Mouse (Mus musculus) heart, adult 2 months (tissue): ENCODE results near the gene Rho. TPM values are rescaled to one million over a fixed set of nuclear protein-coding genes. Genes with fewer than 3 reads are reported as not detected.

ENCODE experiments used
- DNase-seq, 2 experiments: peaks; one replicate each; pipeline ENCODE4 v3.0.0; 2021
- H3K27ac ChIP-seq: fragments of 200-600 bp; 2 replicates; pipeline ENCODE4 v1.8.1; 2022
- H3K27me3 ChIP-seq: fragments of 200-500 bp; 2 replicates; pipeline ENCODE4 v1.6.1; 2012; ENCODE audit warnings: mild to moderate bottlenecking, low read length, inconsistent platforms, mixed read lengths; ENCODE audit not compliant: control insufficient read depth, insufficient read depth
- H3K36me3 ChIP-seq: fragments of 200-500 bp; 2 replicates; pipeline ENCODE4 v1.6.1; 2012; ENCODE audit warnings: low read length, inconsistent platforms; ENCODE audit not compliant: control insufficient read depth, insufficient read depth
- H3K4me1 ChIP-seq: fragments of 200-500 bp; 2 replicates; pipeline ENCODE4 v1.6.1; 2011; ENCODE audit warnings: low read length; ENCODE audit not compliant: control insufficient read depth, insufficient read depth
- H3K4me3 ChIP-seq: fragments of 200-600 bp; 2 replicates; pipeline ENCODE4 v1.8.1; 2022
- H3K79me2 ChIP-seq: fragments of 200-500 bp; replicated peaks from 2 replicates; pipeline ENCODE4 v1.6.1; 2012; ENCODE audit warnings: mild to moderate bottlenecking, inconsistent platforms, low read length, moderate library complexity, mixed read lengths; ENCODE audit not compliant: control insufficient read depth, insufficient read depth
- H3K9ac ChIP-seq: fragments of 200-500 bp; 2 replicates; pipeline ENCODE4 v1.6.1; 2012; ENCODE audit warnings: low read depth, mild to moderate bottlenecking, control low read depth, inconsistent platforms, low read length, mixed read lengths
- CTCF ChIP-seq: fragments of 200-600 bp; IDR thresholded peaks from 2 replicates; pipeline ENCODE4 v1.8.1; 2022; ENCODE audit warnings: antibody characterized with exemption, mild to moderate bottlenecking, moderate library complexity
- EP300 ChIP-seq: fragments of 200-500 bp; IDR thresholded peaks from 2 replicates; pipeline ENCODE4 v1.6.1; 2011; ENCODE audit warnings: low read depth, low read length, control low read depth; ENCODE audit not compliant: insufficient read depth
- POLR2A ChIP-seq: fragments of 200-500 bp; IDR thresholded peaks from 2 replicates; pipeline ENCODE4 v1.6.1; 2011; ENCODE audit warnings: mild to moderate bottlenecking, low read depth, low read length, control low read depth; ENCODE audit not compliant: insufficient read depth
- WGBS: fragments of 180-500 bp; shearing (Covaris S2); methylation state at CpG from one replicate; pipeline ENCODE4 v1.1.7; 2018; 5-methylcytosine and 5-hydroxymethylcytosine counted together
- intact Hi-C: fragments of 180-260 bp; cut with DNase I; formaldehyde crosslinking; loops from one replicate; pipeline ENCODE4 v1.15.1; 2025
- polyA plus RNA-seq: library from polyadenylated mRNA; depleted of rRNA; stranded (reverse); fragments of >200 nt; gene quantifications from 2 replicates; pipeline ENCODE4 v1.2.3, GENCODE M21; 2012
- total RNA-seq, 2 experiments: library from RNA; stranded (reverse); gene quantifications; 2 replicates each; pipeline ENCODE4 v1.2.3; 2021

Rho gene
- total and polyA plus RNA-seq, 3 experiments, result 0.23 to 1.3 TPM; not detected in 1

GRCm38 (mm10) chr6:115978596-115978995, 47.0 kb downstream of the Rho start:
- no peaks in the 10 kb centered on the region for H3K36me3 ChIP-seq
- H3K27me3 ChIP-seq, result no peaks in the 10 kb centered on the region
- intact Hi-C loops, result no loop called here
- no peak overlapping the region for H3K9ac ChIP-seq
- no peak overlapping the region for H3K27ac ChIP-seq
- 61% methylated on average over 8 of the region's 8 CpGs for WGBS
- H3K4me1 ChIP-seq, result peaks cover 12% of the 10 kb centered on the region
- DNase-seq, result no peak
- TF ChIP-seq POLR2A (no peak), CTCF (peak; percentile 47), EP300 (no peak)
- no peak overlapping the region for H3K4me3 ChIP-seq
- H3K79me2 ChIP-seq, result peaks cover 2% of the 10 kb centered on the region

DNA sequence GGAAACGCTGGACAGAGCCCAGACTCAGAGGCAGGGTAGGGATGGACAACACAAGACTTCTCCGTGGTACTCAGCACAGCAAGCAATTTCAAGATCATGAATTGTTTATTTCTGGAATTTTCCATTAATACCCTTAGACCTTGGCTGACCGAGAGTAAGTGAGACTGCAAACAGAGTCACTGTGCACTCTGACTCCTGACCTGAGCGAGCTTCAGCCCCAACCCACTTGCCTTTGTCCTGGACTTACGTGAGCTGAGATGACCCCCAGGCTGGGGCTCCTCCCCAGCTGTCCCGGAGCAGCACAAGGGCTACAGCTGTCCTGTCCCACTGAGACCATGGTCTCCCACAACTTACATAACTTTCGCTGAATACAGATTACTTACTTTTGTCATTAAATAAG, 51.3 kb downstream of the Rho start:
- 47% methylated on average over 7 of the region's 7 CpGs for WGBS
- TF ChIP-seq CTCF (no peak), EP300 (no peak), POLR2A (no peak)
- Histone ChIP-seq H3K27ac (peak overlapping the region; percentile 69), H3K36me3 (no peaks in the 10 kb centered on the region), H3K79me2 (peaks cover 3% of the 10 kb centered on the region; the same call in 1 of the 2 replicates), H3K9ac (no peak overlapping the region), H3K27me3 (no peaks in the 10 kb centered on the region), H3K4me3 (peak overlapping the region; percentile 12; the same call in 1 of the 2 replicates), H3K4me1 (peaks cover 28% of the 10 kb centered on the region)
- intact Hi-C loops, result no loop called here
- DNase-seq, result peak in 1 of 2 experiments; percentile 46

DNA sequence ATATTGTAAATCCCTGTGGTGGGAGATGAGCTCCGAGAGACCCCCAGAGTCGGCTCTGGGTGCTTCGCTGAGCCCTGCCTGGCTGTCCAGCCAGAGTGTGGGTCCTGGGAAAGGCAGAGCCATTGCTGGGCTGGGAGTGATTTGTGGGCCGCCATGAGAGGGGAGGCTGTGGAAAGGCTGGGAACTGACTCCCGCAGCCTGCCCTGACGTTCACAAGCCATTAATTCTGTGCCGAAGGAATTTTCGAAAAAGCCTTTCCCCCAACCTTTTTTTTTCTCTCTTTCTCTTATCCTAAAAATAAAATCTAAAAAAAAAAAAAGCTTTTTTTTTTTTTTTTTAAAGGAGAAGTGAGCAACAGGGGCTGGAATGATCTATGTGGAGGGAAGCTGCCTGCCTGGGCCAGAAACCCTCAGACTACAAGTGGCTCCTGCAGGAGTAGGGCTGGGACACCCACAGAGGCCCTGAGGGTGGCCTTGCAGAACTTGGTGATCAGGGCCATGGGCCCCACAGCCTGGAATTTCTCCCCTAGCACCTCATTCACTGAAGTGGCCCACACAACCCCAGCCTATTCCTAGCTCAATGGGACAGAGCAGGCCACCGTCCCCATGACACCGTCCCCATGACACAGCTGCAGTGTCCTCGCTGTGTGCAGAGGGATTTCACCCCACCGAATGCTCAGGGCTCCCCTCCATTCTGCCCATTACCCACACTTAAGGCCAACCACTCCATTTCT, 51.9 kb downstream of the Rho start:
- H3K4me3 ChIP-seq, result no peak overlapping the region; the same call in 1 of the 2 replicates
- peaks cover 28% of the 10 kb centered on the region for H3K4me1 ChIP-seq
- no peaks in the 10 kb centered on the region for H3K36me3 ChIP-seq
- 0 out of 2 replicates have a peak overlapping the region, but pooled peaks have one; percentile 0 for H3K9ac ChIP-seq
- TF ChIP-seq CTCF, result no peak
- TF ChIP-seq EP300, result no peak
- TF ChIP-seq POLR2A, result no peak
- peak in 1 of 2 experiments; percentile 49 for DNase-seq
- intact Hi-C loops, result no loop called here
- H3K79me2 ChIP-seq, result peaks cover 3% of the 10 kb centered on the region; the same call in 1 of the 2 replicates
- no peaks in the 10 kb centered on the region for H3K27me3 ChIP-seq
- peak overlapping the region; percentile 69 for H3K27ac ChIP-seq
- 40% methylated on average over 12 of the region's 12 CpGs for WGBS

DNA sequence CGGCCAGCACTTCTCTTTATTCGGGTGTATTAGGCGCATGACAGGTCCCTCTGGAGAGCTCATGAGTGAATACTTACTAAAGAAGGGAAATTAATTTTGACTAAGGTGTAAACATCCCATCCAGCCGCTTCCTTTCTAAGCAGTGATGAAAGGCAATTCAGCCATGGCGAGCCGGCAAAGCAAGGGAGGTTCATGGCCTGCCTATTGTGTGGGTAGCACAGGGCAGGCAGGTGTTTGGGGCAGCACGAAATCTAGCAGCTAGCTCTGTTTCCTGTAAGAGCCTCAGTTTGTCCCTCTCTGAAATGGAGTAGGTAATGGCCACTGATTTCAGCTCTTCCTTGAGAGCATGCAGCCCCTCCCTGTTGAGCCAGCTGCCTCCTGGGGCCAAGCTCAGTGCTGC, 53.0 kb downstream of the Rho start:
- Histone ChIP-seq H3K9ac (no peak overlapping the region), H3K36me3 (no peaks in the 10 kb centered on the region), H3K4me3 (peak overlapping the region; percentile 18; the same call in 1 of the 2 replicates), H3K79me2 (peaks cover 3% of the 10 kb centered on the region; the same call in 1 of the 2 replicates), H3K4me1 (peaks cover 33% of the 10 kb centered on the region), H3K27ac (peak overlapping the region; percentile 69), H3K27me3 (no peaks in the 10 kb centered on the region)
- no peak for DNase-seq
- intact Hi-C loops, result no loop called here
- TF ChIP-seq CTCF (no peak), POLR2A (no peak), EP300 (no peak)
- WGBS, result 42% methylated on average over 7 of the region's 7 CpGs

- intact Hi-C loops, result loop anchor here (2.0 kb wide), 1 partner anchor 13 kb away; no protein-coding TSS in a partner anchor
- Histone ChIP-seq H3K36me3 (no peaks in the 10 kb centered on the region), H3K4me1 (peaks cover 36% of the 10 kb centered on the region), H3K9ac (peak overlapping the region; percentile 33), H3K27me3 (no peaks in the 10 kb centered on the region), H3K27ac (peak overlapping the region; percentile 69), H3K79me2 (peaks cover 6% of the 10 kb centered on the region), H3K4me3 (peak overlapping the region; percentile 27)
- TF ChIP-seq POLR2A, result no peak
- no peak for TF ChIP-seq EP300
- TF ChIP-seq CTCF, result no peak
- WGBS, result 40% methylated on average over 9 of the region's 9 CpGs
- no peak for DNase-seq
Observed at GRCm38 (mm10) chr6:115985622-115986021, 54.1 kb downstream of the Rho start.

GRCm38 (mm10) chr6:115986472-115987095, 55.0 kb downstream of the Rho start:
- peaks cover 39% of the 10 kb centered on the region for H3K4me1 ChIP-seq
- peak overlapping the region; percentile 27 for H3K4me3 ChIP-seq
- peak; percentile 55 to 62 for DNase-seq
- H3K9ac ChIP-seq, result peak overlapping the region; percentile 18
- peaks cover 6% of the 10 kb centered on the region for H3K79me2 ChIP-seq
- no peaks in the 10 kb centered on the region for H3K27me3 ChIP-seq
- intact Hi-C loops, result loop anchor here (2.0 kb wide), 1 partner anchor 14 kb away; no protein-coding TSS in a partner anchor
- no peaks in the 10 kb centered on the region for H3K36me3 ChIP-seq
- WGBS, result 41% methylated on average over 12 of the region's 12 CpGs
- TF ChIP-seq POLR2A (0 out of 2 replicates have a peak, but pooled peaks have one; percentile 15), EP300 (no peak), CTCF (no peak)
- peak overlapping the region; percentile 69 for H3K27ac ChIP-seq
